Mouse (Mus musculus) MEL (cell line): ENCODE measurements at regions not wholly inside any gene's neighbourhood (a gene's known extent, or its start where the extent isn't known, plus 50 kb on each side); places are given as distances from the start of the nearest gene placed in this dataset.

ENCODE experiments used
- CTCF ChIP-seq, 3 experiments: IDR thresholded peaks in 2 of 3; conservative IDR thresholded peaks in 1 of 3; 2 replicates each; pipeline ENCODE4 v1.5.1; 2011 to 2012; ENCODE audit warnings: low read length in 3 of 3, low read depth in 2 of 3, mild to moderate bottlenecking in 2 of 3, improper control_type of control experiment in 1 of 3, inconsistent platforms in 1 of 3, mixed read lengths in 1 of 3, moderate library complexity in 1 of 3; ENCODE audit not compliant: control insufficient read depth in 1 of 3, insufficient read depth in 1 of 3, poor library complexity in 1 of 3, severe bottlenecking in 1 of 3
- EP300 ChIP-seq, 2 experiments: IDR thresholded peaks; 2 replicates each; pipeline ENCODE4 v1.6.1; 2011; ENCODE audit warnings: improper control_type of control experiment in 2 of 2, low read length in 2 of 2, low read depth in 1 of 2, mild to moderate bottlenecking in 1 of 2
- MAX ChIP-seq: IDR thresholded peaks from 2 replicates; pipeline ENCODE4 v1.6.1; 2011; ENCODE audit warnings: low read length, improper control_type of control experiment
- MYC ChIP-seq: IDR thresholded peaks from 2 replicates; pipeline ENCODE4 v1.6.1; 2011; ENCODE audit warnings: low read depth, mild to moderate bottlenecking, low read length, improper control_type of control experiment, moderate library complexity
- POLR2A ChIP-seq, 2 experiments: IDR thresholded peaks; 2 replicates each; pipeline ENCODE4 v1.6.1; 2011 to 2012; ENCODE audit warnings: low read length in 2 of 2, mild to moderate bottlenecking in 2 of 2, control low read depth in 1 of 2, improper control_type of control experiment in 1 of 2, low read depth in 1 of 2, moderate library complexity in 1 of 2; ENCODE audit not compliant: control insufficient read depth in 1 of 2, insufficient read depth in 1 of 2, poor library complexity in 1 of 2
- ZNF384 ChIP-seq: IDR thresholded peaks from 2 replicates; pipeline ENCODE4 v1.6.1; 2012; ENCODE audit warnings: low read depth, mild to moderate bottlenecking, inconsistent platforms, low read length, improper control_type of control experiment

DNA sequence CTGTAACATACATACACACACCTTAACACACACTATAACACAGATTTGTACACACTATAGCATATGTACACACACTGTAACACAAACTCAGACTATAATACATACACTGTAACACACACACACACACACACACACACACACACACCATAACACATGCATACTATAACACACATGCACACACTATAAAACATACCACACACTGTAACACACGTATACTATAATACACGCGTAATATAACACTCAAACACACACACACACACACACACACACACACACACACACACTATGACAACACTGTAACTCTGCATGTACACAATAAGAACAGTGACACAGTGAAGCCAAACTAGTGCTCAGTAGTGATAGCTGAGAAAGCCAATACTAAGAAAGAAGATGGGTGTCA, 147.7 kb upstream of the Igfbp3 start:
- TF ChIP-seq POLR2A (IDR thresholded peaks at IDR 0.05; ENCODE audit: control insufficient read depth in 1 of 2, insufficient read depth in 1 of 2, low read depth in 1 of 2, low read length in 2 of 2, poor library complexity in 1 of 2), result no peak
- TF ChIP-seq MYC, result no peak
- TF ChIP-seq EP300 (IDR thresholded peaks at IDR 0.05; ENCODE audit: low read depth in 1 of 2, low read length in 2 of 2), result no peak
- no peak for TF ChIP-seq CTCF (IDR thresholded peaks at IDR 0.05 in 2 of 3, conservative IDR thresholded peaks at IDR 0.05 in 1 of 3; ENCODE audit: control insufficient read depth in 1 of 3, insufficient read depth in 1 of 3, low read depth in 2 of 3, low read length in 3 of 3, poor library complexity in 1 of 3, severe bottlenecking in 1 of 3)
- TF ChIP-seq ZNF384, result no peak
- no peak for TF ChIP-seq MAX
